Mouse (Mus musculus) liver, postnatal 0 days (tissue): ENCODE data around the gene Eef1akmt2. TPM values are rescaled to one million over a fixed set of nuclear protein-coding genes. Genes with fewer than 3 reads are reported as not detected.

Source experiments
- ATAC-seq: fragments of 200-750 bp; cut with Nextera tagmentation; 2 replicates; pipeline ENCODE4 v1.8.0; 2017; ENCODE audit warnings: mild to moderate bottlenecking, moderate library complexity
- DNase-seq: peaks from one replicate; pipeline ENCODE4 v3.0.0-alpha.2; 2016
- H3K27ac ChIP-seq: fragments of 300-500 bp; sonication (generic); 2 replicates; pipeline ENCODE4 v1.5.1; 2014; ENCODE audit warnings: antibody characterized with exemption, moderate library complexity, mild to moderate bottlenecking, low read depth
- H3K27me3 ChIP-seq: fragments of 300-500 bp; sonication (generic); 2 replicates; pipeline ENCODE4 v1.6.1; 2014; ENCODE audit warnings: low read length, control low read depth, mixed read lengths; ENCODE audit not compliant: insufficient read depth
- H3K36me3 ChIP-seq: fragments of 300-500 bp; sonication (generic); replicated peaks from 2 replicates; pipeline ENCODE4 v1.6.1; 2014; ENCODE audit warnings: mild to moderate bottlenecking, control low read depth, low read length, moderate library complexity, mixed read lengths; ENCODE audit not compliant: insufficient read depth
- H3K4me1 ChIP-seq: fragments of 300-500 bp; sonication (generic); 2 replicates; pipeline ENCODE4 v1.6.1; 2014; ENCODE audit warnings: antibody characterized with exemption, mild to moderate bottlenecking, control low read depth; ENCODE audit not compliant: insufficient read depth
- H3K4me2 ChIP-seq: fragments of 300-500 bp; sonication (generic); 2 replicates; pipeline ENCODE4 v1.6.1; 2014; ENCODE audit warnings: low read depth, mild to moderate bottlenecking, low read length, moderate library complexity, mixed read lengths
- H3K4me3 ChIP-seq: fragments of 300-500 bp; sonication (generic); 2 replicates; pipeline ENCODE4 v1.5.1; 2014; ENCODE audit warnings: low read depth, low read length
- H3K9ac ChIP-seq: fragments of 300-500 bp; sonication (generic); replicated peaks from 2 replicates; pipeline ENCODE4 v1.6.1; 2014; ENCODE audit warnings: mild to moderate bottlenecking, moderate library complexity
- H3K9me3 ChIP-seq: fragments of 300-500 bp; sonication (generic); 2 replicates; pipeline ENCODE4 v1.6.1; 2016; ENCODE audit warnings: mild to moderate bottlenecking, control low read depth, low read length, mixed read lengths
- CTCF ChIP-seq: sonication (generic); IDR thresholded peaks from 2 replicates; pipeline ENCODE4 v1.5.1; 2016; ENCODE audit warnings: antibody characterized with exemption, low read depth
- EP300 ChIP-seq: IDR thresholded peaks from 2 replicates; pipeline ENCODE4 v1.6.1; 2016; ENCODE audit warnings: antibody characterized with exemption, low read depth, mild to moderate bottlenecking
- WGBS: fragments of 180-500 bp; shearing (Covaris S2); extraction: QIAGEN DNeasy Blood & Tissue Kit; methylation state at CpG from one replicate; pipeline ENCODE4 v1.1.7; 2014; ENCODE audit not compliant: insufficient replicate concordance; 5-methylcytosine and 5-hydroxymethylcytosine counted together
- polyA plus RNA-seq: library from polyadenylated mRNA; unstranded; fragments of >200 nt; fragmentation: Nextera tagmentation; extraction: Ambion mirVana; gene quantifications from 2 replicates; pipeline ENCODE4 v1.2.1, GENCODE M21; 2015

The Eef1akmt2 gene
- polyA plus RNA-seq, 1 experiment from 2014 or later, result 14.1 TPM

GRCm38 (mm10) chr7:132813416-132814088 lies 38.9 kb downstream of the Eef1akmt2 start, which contains the start of gene Fam53b:
Gene Fam53b (minus strand): TSS chr7:132813886.
- Histone ChIP-seq H3K4me2 (peak within 1 kb of the TSS; percentile 95), H3K4me3 (peak within 1 kb of the TSS; percentile 80), H3K9me3 (no peaks in the 10 kb centered on the region), H3K27ac (peak within 1 kb of the TSS; percentile 89), H3K27me3 (no peaks in the 10 kb centered on the region), H3K9ac (peak within 1 kb of the TSS; percentile 77), H3K36me3 (no peaks in the 10 kb centered on the region), H3K4me1 (peaks cover 26% of the 10 kb centered on the region)
- TF ChIP-seq CTCF (no peak), EP300 (no peak)
- DNase-seq (peak; percentile 79), ATAC-seq (peak; percentile 66)
- under 1% methylated on average over 65 of the region's 85 CpGs for WGBS

DNA sequence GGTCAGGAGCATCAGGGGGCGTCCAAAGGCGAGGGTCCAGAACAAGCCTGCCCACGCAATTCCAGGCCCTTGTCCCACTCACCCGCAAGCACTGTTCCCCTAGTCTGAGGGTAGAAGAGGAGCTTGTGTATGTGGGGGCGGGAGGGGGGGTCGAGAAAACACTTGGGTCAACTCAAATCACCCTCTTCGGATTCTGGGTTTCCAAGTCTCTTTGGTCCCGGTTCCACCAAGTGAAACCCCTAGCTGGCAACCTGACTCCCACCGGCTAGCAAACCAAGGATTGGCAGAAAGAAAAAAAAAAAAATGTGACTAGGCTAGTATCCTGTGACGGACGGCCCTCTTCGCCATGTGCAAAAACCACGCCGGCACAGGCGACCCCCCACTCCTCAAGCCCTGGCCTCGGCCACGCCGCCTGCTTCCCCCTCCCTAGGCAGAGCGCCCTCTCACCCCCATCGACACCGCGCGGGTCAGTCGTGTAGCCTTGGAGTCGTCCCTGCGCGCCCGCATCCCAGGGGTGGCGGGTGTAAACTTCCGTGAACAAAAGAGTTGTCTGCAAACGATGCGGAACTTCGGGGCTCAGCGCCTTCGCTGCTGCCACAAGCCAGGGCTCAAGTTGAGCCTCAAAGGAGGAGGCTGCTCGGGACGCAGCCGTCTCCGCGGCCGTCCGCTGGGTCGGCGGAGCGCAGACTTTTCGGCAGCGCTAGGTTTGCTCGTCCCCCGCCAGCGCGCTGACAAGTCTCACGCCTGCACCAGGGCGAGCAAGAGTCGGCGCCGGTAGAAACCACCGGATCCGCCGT lies 39.7 kb downstream of the Eef1akmt2 start:
- peak overlapping the region; percentile 77 for H3K9ac ChIP-seq
- TF ChIP-seq EP300, result no peak
- 0 out of 2 replicates have a peak, but pooled peaks have one; percentile 1 for TF ChIP-seq CTCF
- H3K9me3 ChIP-seq, result no peaks in the 10 kb centered on the region
- H3K4me3 ChIP-seq, result peak overlapping the region; percentile 80
- H3K36me3 ChIP-seq, result no peaks in the 10 kb centered on the region
- H3K4me1 ChIP-seq, result peaks cover 30% of the 10 kb centered on the region
- DNase-seq, result peak; percentile 69
- under 1% methylated on average over 59 of the region's 59 CpGs for WGBS
- H3K4me2 ChIP-seq, result peak overlapping the region; percentile 95
- no peaks in the 10 kb centered on the region for H3K27me3 ChIP-seq
- peak overlapping the region; percentile 89 for H3K27ac ChIP-seq
- ATAC-seq, result peak; percentile 42

GRCm38 (mm10) chr7:132811716-132812618 lies 40.5 kb downstream of the Eef1akmt2 start:
- Histone ChIP-seq H3K4me3 (peak overlapping the region; percentile 80), H3K27ac (peak overlapping the region; percentile 89), H3K9ac (peak overlapping the region; percentile 77), H3K27me3 (no peaks in the 10 kb centered on the region), H3K4me1 (peaks cover 31% of the 10 kb centered on the region), H3K36me3 (0 out of 2 replicates have a peak, but pooled peaks cover 2% of the 10 kb centered on the region), H3K9me3 (no peaks in the 10 kb centered on the region), H3K4me2 (peak overlapping the region; percentile 95)
- 7% methylated on average over 23 of the region's 23 CpGs for WGBS
- TF ChIP-seq EP300 (no peak), CTCF (peak; percentile 34)
- DNase-seq (no peak), ATAC-seq (no peak)

DNA sequence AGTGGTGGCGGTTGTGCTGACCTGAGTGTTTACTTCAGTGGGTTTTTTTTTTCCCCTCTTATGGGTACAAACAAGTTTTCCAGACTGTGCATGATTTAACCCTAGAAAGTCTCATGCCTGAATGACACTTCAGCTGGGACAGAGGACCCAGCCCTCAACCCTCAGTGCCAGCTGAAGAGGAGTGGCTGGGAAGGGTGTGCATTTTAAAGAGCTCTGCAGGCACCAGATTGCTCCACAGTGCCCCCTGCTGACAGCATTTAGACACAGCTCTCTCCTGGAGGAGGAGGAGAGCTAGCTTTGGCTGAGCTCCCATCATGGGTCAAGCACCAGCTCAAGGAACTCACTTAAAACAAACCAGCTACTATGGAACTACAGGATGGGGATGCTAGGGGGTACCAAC lies 41.6 kb downstream of the Eef1akmt2 start:
- Histone ChIP-seq H3K27ac (peak overlapping the region; percentile 89), H3K9ac (no peak overlapping the region), H3K4me1 (peaks cover 37% of the 10 kb centered on the region), H3K9me3 (no peaks in the 10 kb centered on the region), H3K36me3 (0 out of 2 replicates have a peak, but pooled peaks cover 3% of the 10 kb centered on the region), H3K4me3 (peak overlapping the region; percentile 80), H3K27me3 (no peaks in the 10 kb centered on the region), H3K4me2 (peak overlapping the region; percentile 95)
- 88% methylated on average over 1 of the region's 1 CpGs for WGBS
- TF ChIP-seq CTCF (peak; percentile 97), EP300 (no peak)
- DNase-seq (peak; percentile 93), ATAC-seq (peak; percentile 73)

DNA sequence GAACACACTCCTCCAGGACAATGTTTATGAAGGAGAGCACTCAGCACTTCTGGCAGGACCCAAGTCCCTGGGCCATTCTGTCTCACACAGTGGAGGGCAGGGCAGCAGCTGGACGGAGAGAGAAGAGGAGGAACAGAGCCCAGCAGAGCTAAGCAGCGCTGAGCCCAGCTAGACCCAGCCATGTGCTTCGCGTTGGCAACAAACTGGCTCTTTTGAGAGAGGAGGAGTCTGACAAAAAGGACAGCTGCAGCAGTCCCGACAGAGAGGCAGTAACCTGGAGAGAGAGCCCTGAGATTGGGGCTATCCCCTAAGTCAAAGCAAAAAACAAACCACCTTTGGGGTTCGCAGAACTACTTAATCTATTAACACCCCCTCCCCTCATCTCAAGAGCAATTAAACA lies 42.1 kb downstream of the Eef1akmt2 start:
- DNase-seq, result no peak
- no peak for ATAC-seq
- H3K27ac ChIP-seq, result no peak overlapping the region; the same call in 1 of the 2 replicates
- peak overlapping the region; percentile 48 for H3K4me2 ChIP-seq
- WGBS, result 43% methylated on average over 6 of the region's 6 CpGs
- no peak for TF ChIP-seq EP300
- no peak for TF ChIP-seq CTCF
- no peaks in the 10 kb centered on the region for H3K27me3 ChIP-seq
- 0 out of 2 replicates have a peak overlapping the region, but pooled peaks have one; percentile 24 for H3K9ac ChIP-seq
- peaks cover 42% of the 10 kb centered on the region for H3K4me1 ChIP-seq
- H3K9me3 ChIP-seq, result no peaks in the 10 kb centered on the region
- peaks cover 3% of the 10 kb centered on the region; the same call in 1 of the 2 replicates for H3K36me3 ChIP-seq
- H3K4me3 ChIP-seq, result no peak overlapping the region
